Mouse (Mus musculus) testis, adult 2 months (tissue): Measurements from ENCODE around the gene Wfikkn2. TPM values are rescaled to one million over a fixed set of nuclear protein-coding genes. Genes with fewer than 3 reads are reported as not detected.

ENCODE experiments used
- H3K27ac ChIP-seq: fragments of 200-500 bp; 2 replicates; pipeline ENCODE4 v1.5.1; 2012; ENCODE audit warnings: low read depth, low read length; ENCODE audit not compliant: control insufficient read depth, insufficient read depth
- H3K27me3 ChIP-seq: fragments of 200-500 bp; 2 replicates; pipeline ENCODE4 v1.6.1; 2012; ENCODE audit warnings: mild to moderate bottlenecking, low read length, moderate library complexity; ENCODE audit not compliant: control insufficient read depth, insufficient read depth
- H3K36me3 ChIP-seq: fragments of 200-500 bp; 2 replicates; pipeline ENCODE4 v1.6.1; 2012; ENCODE audit warnings: mild to moderate bottlenecking, low read length; ENCODE audit not compliant: control insufficient read depth, insufficient read depth
- H3K4me1 ChIP-seq: fragments of 200-500 bp; 2 replicates; pipeline ENCODE4 v1.6.1; 2012; ENCODE audit warnings: low read length; ENCODE audit not compliant: control insufficient read depth, insufficient read depth
- H3K4me3 ChIP-seq: fragments of 200-500 bp; 2 replicates; pipeline ENCODE4 v1.5.1; 2012; ENCODE audit warnings: low read depth, mild to moderate bottlenecking, low read length, moderate library complexity, mixed read lengths; ENCODE audit not compliant: control insufficient read depth
- CTCF ChIP-seq: fragments of 200-500 bp; IDR thresholded peaks from 2 replicates; pipeline ENCODE4 v1.5.1; 2012; ENCODE audit warnings: low read depth, mild to moderate bottlenecking, inconsistent platforms, low read length, moderate library complexity; ENCODE audit not compliant: control insufficient read depth, insufficient read depth, insufficient replicate concordance
- POLR2A ChIP-seq: fragments of 200-500 bp; IDR thresholded peaks from 2 replicates; pipeline ENCODE4 v1.6.1; 2012; ENCODE audit warnings: low read depth, mild to moderate bottlenecking, inconsistent platforms, low read length, moderate library complexity; ENCODE audit not compliant: control insufficient read depth
- polyA plus RNA-seq: library from polyadenylated mRNA; depleted of rRNA; stranded (reverse); fragments of >200 nt; gene quantifications from 2 replicates; pipeline ENCODE4 v1.2.3, GENCODE M21; 2012

The Wfikkn2 gene
- polyA plus RNA-seq, 1 experiment: 0.59 TPM

GRCm38 (mm10) chr11:94231821-94232552 lies 13.8 kb downstream of the Wfikkn2 start:
- no peak overlapping the region for H3K27ac ChIP-seq
- H3K4me3 ChIP-seq: no peak overlapping the region
- no peaks in the 10 kb centered on the region for H3K27me3 ChIP-seq
- H3K4me1 ChIP-seq: no peaks in the 10 kb centered on the region
- no peaks in the 10 kb centered on the region for H3K36me3 ChIP-seq
- TF ChIP-seq CTCF: no peak
- TF ChIP-seq POLR2A: no peak

GRCm38 (mm10) chr11:94230244-94230643 lies 15.6 kb downstream of the Wfikkn2 start:
- Histone ChIP-seq H3K27ac (no peak overlapping the region), H3K4me3 (no peak overlapping the region), H3K27me3 (no peaks in the 10 kb centered on the region), H3K4me1 (no peaks in the 10 kb centered on the region), H3K36me3 (no peaks in the 10 kb centered on the region)
- no peak for TF ChIP-seq CTCF
- TF ChIP-seq POLR2A: no peak

GRCm38 (mm10) chr11:94229207-94229960 lies 16.4 kb downstream of the Wfikkn2 start:
- H3K4me3 ChIP-seq: no peak overlapping the region
- H3K27ac ChIP-seq: no peak overlapping the region
- H3K27me3 ChIP-seq: no peaks in the 10 kb centered on the region
- H3K4me1 ChIP-seq: no peaks in the 10 kb centered on the region
- no peak for TF ChIP-seq CTCF
- H3K36me3 ChIP-seq: no peaks in the 10 kb centered on the region

GRCm38 (mm10) chr11:94228416-94228815 lies 17.4 kb downstream of the Wfikkn2 start:
- no peaks in the 10 kb centered on the region for H3K4me1 ChIP-seq
- no peak overlapping the region for H3K27ac ChIP-seq
- H3K36me3 ChIP-seq: no peaks in the 10 kb centered on the region

GRCm38 (mm10) chr11:94225985-94226384 lies 19.8 kb downstream of the Wfikkn2 start:
- Histone ChIP-seq H3K27me3 (no peaks in the 10 kb centered on the region), H3K4me1 (no peaks in the 10 kb centered on the region), H3K27ac (no peak overlapping the region), H3K4me3 (no peak overlapping the region), H3K36me3 (no peaks in the 10 kb centered on the region)
- no peak for TF ChIP-seq POLR2A
- no peak for TF ChIP-seq CTCF

More at GRCm38 (mm10) chr11:94228416-94228815, 17.4 kb downstream of the Wfikkn2 start:
- no peak overlapping the region for H3K4me3 ChIP-seq
- TF ChIP-seq CTCF (no peak), POLR2A (no peak)
- H3K27me3 ChIP-seq: no peaks in the 10 kb centered on the region

GRCm38 (mm10) chr11:94223531-94223930 lies 22.3 kb downstream of the Wfikkn2 start:
- H3K27me3 ChIP-seq: no peaks in the 10 kb centered on the region
- no peak for TF ChIP-seq CTCF
- TF ChIP-seq POLR2A: no peak
- no peak overlapping the region for H3K4me3 ChIP-seq
- no peaks in the 10 kb centered on the region for H3K36me3 ChIP-seq
- H3K4me1 ChIP-seq: no peaks in the 10 kb centered on the region
- H3K27ac ChIP-seq: no peak overlapping the region

GRCm38 (mm10) chr11:94221257-94221656 lies 24.5 kb downstream of the Wfikkn2 start:
- Histone ChIP-seq H3K36me3 (no peaks in the 10 kb centered on the region), H3K27ac (no peak overlapping the region), H3K4me1 (no peaks in the 10 kb centered on the region), H3K27me3 (no peaks in the 10 kb centered on the region), H3K4me3 (no peak overlapping the region)
- no peak for TF ChIP-seq CTCF
- no peak for TF ChIP-seq POLR2A
